Mouse (Mus musculus) myocyte (in vitro differentiated cells): ENCODE measurements at regions not wholly inside any gene's neighbourhood (a gene's known extent, or its start where the extent isn't known, plus 50 kb on each side); places are given as distances from the start of the nearest gene placed in this dataset.

Source experiments
- H3K27me3 ChIP-seq: one replicate; pipeline ENCODE4 v1.6.1; 2011; ENCODE audit not compliant: control insufficient read depth, insufficient read depth, insufficient read length
- H3K36me3 ChIP-seq: one replicate; pipeline ENCODE4 v1.6.1; 2011; ENCODE audit not compliant: control insufficient read depth, insufficient read depth
- H3K4me2 ChIP-seq: one replicate; pipeline ENCODE4 v1.6.1; 2011; ENCODE audit warnings: low read depth, control low read depth
- H3K4me3 ChIP-seq: one replicate; pipeline ENCODE4 v1.5.1; 2011; ENCODE audit warnings: mild to moderate bottlenecking, control low read depth, moderate library complexity
- H3K79me2 ChIP-seq: one replicate; pipeline ENCODE4 v1.6.1; 2011; ENCODE audit not compliant: control insufficient read depth, insufficient read depth
- H3ac ChIP-seq: one replicate; pipeline ENCODE4 v1.6.1; 2011; ENCODE audit not compliant: control insufficient read depth, insufficient read length
- CEBPB ChIP-seq: IDR thresholded peaks from 2 replicates; pipeline ENCODE4 v1.6.1; 2011; ENCODE audit warnings: mild to moderate bottlenecking, moderate library complexity; ENCODE audit not compliant: poor library complexity, insufficient read depth, severe bottlenecking
- E2F4 ChIP-seq: IDR thresholded peaks from one replicate; pipeline ENCODE4 v1.6.1; 2011; ENCODE audit warnings: mild to moderate bottlenecking, control low read depth, moderate library complexity; ENCODE audit not compliant: insufficient read depth
- MAX ChIP-seq: IDR thresholded peaks from one replicate; pipeline ENCODE4 v1.6.1; 2011; ENCODE audit warnings: low read depth, mild to moderate bottlenecking, control low read depth
- MYOD1 ChIP-seq, 3 experiments: IDR thresholded peaks; one replicate each; pipeline ENCODE4 v1.6.1; 2011; ENCODE audit warnings: control low read depth in 2 of 3, low read depth in 2 of 3, mild to moderate bottlenecking in 2 of 3, moderate library complexity in 1 of 3; ENCODE audit not compliant: insufficient read length in 2 of 3, control insufficient read depth in 1 of 3
- MYOG ChIP-seq, 3 experiments: IDR thresholded peaks; one replicate each; pipeline ENCODE4 v1.6.1; 2011; ENCODE audit warnings: control low read depth in 2 of 3, low read depth in 2 of 3, mild to moderate bottlenecking in 2 of 3; ENCODE audit not compliant: insufficient read length in 2 of 3, control insufficient read depth in 1 of 3, insufficient read depth in 1 of 3
- POLR2A ChIP-seq: IDR thresholded peaks from one replicate; pipeline ENCODE4 v1.6.1; 2011; ENCODE audit warnings: low read depth, mild to moderate bottlenecking, control low read depth, moderate library complexity; ENCODE audit not compliant: insufficient read length
- POLR2AphosphoS2 ChIP-seq: IDR thresholded peaks from one replicate; pipeline ENCODE4 v1.6.1; 2011; ENCODE audit warnings: low read depth, control low read depth; ENCODE audit not compliant: insufficient read length
- REST ChIP-seq: IDR thresholded peaks from one replicate; pipeline ENCODE4 v1.6.1; 2011; ENCODE audit warnings: mild to moderate bottlenecking, control low read depth, moderate library complexity; ENCODE audit not compliant: insufficient read depth, insufficient read length
- SRF ChIP-seq: IDR thresholded peaks from one replicate; pipeline ENCODE4 v1.6.1; 2011; ENCODE audit warnings: low read depth; ENCODE audit not compliant: control insufficient read depth, insufficient read length
- TCF12 ChIP-seq: IDR thresholded peaks from one replicate; pipeline ENCODE4 v1.6.1; 2011; ENCODE audit warnings: mild to moderate bottlenecking, control low read depth; ENCODE audit not compliant: poor library complexity, insufficient read depth, severe bottlenecking
- TCF3 ChIP-seq: IDR thresholded peaks from one replicate; pipeline ENCODE4 v1.6.1; 2011; ENCODE audit warnings: low read depth, control low read depth; ENCODE audit not compliant: insufficient read length
- USF1 ChIP-seq: IDR thresholded peaks from one replicate; pipeline ENCODE4 v1.6.1; 2011; ENCODE audit warnings: low read depth, mild to moderate bottlenecking, control low read depth, moderate library complexity

DNA sequence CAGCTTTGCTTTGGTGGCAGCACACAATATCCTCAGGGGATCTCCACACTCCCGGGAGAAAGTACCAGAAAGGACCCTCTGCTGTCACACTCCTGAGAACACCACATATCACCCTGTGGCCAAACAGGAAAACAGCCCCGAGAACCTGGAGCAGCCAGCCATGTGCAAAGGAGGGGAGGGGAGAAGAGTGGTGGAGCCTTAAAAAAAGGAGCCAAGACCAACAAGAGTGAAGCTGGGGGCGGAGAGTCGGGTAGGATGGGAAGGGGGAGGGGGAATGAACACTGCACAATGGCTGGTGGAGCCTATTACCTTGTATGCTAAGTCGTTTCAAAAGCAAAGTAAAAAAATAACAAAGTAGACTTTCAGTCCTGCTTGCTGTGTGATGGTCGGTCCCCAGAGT is 408.2 kb downstream of the Cdh26 start:
- Histone ChIP-seq H3K36me3 (no peaks in the 10 kb centered on the region), H3K4me3 (no peak overlapping the region), H3K27me3 (no peaks in the 10 kb centered on the region), H3ac (no peak overlapping the region), H3K4me2 (no peak overlapping the region), H3K79me2 (no peaks in the 10 kb centered on the region)
- TF ChIP-seq USF1 (no peak), POLR2AphosphoS2 (no peak), MAX (no peak), E2F4 (no peak), TCF3 (no peak), SRF (no peak), POLR2A (no peak), MYOD1 (IDR thresholded peaks at IDR 0.05; ENCODE audit: control insufficient read depth in 1 of 3, insufficient read length in 2 of 3, low read depth in 2 of 3) (no peak), MYOG (IDR thresholded peaks at IDR 0.05; ENCODE audit: control insufficient read depth in 1 of 3, insufficient read depth in 1 of 3, insufficient read length in 2 of 3, low read depth in 2 of 3) (no peak), CEBPB (no peak), TCF12 (no peak), REST (no peak)

DNA sequence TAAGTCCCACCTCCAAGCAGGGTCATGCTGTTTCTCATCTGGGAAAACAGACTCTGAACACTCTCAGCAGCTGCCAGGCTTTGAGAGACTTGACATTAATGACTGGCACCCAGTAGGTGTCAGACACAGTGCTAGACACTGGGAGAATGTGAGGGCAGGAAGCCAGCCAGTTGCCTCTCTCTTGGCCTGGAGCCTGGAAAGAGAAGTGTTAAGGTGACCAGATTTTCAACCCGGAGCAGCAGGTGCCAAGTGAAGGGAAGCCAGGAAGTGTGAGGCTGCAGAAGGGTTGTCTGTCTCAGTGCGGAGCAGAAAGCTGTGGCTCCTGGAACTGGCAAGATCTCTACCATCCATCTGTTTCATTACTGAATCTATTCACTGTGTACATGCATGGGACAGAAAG is 410.6 kb downstream of the Cdh26 start:
- no peak overlapping the region for H3ac ChIP-seq
- H3K36me3 ChIP-seq: no peaks in the 10 kb centered on the region
- no peak for TF ChIP-seq POLR2A
- no peak for TF ChIP-seq MYOG (IDR thresholded peaks at IDR 0.05; ENCODE audit: control insufficient read depth in 1 of 3, insufficient read depth in 1 of 3, insufficient read length in 2 of 3, low read depth in 2 of 3)
- TF ChIP-seq TCF12: no peak
- no peak for TF ChIP-seq USF1
- TF ChIP-seq POLR2AphosphoS2: no peak
- TF ChIP-seq REST: no peak
- TF ChIP-seq E2F4: no peak
- no peak for TF ChIP-seq SRF
- TF ChIP-seq CEBPB: no peak
- TF ChIP-seq TCF3: no peak
- TF ChIP-seq MYOD1 (IDR thresholded peaks at IDR 0.05; ENCODE audit: control insufficient read depth in 1 of 3, insufficient read length in 2 of 3, low read depth in 2 of 3): no peak
- TF ChIP-seq MAX: no peak
- H3K79me2 ChIP-seq: no peaks in the 10 kb centered on the region
- no peak overlapping the region for H3K4me2 ChIP-seq
- no peaks in the 10 kb centered on the region for H3K27me3 ChIP-seq
- H3K4me3 ChIP-seq: no peak overlapping the region

DNA sequence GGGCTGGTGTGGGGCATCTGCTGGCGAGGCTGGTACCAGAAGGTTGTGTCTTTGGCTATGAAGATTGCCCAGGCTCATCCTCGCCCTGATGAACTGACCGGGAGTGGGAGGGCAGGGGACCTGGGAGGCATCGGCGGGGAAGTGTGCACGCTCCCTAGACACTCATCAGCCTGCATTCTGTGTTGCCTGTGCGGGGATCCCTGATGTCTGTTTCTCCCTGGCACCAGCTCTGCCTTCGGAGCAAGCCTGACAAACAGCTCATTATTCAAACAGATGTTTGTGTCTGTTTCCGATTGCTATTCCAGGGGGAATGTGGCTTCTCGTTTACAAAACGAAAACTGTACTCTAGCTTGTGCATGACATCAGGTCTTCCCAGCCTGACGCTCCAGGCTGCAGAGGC is 412.3 kb downstream of the Cdh26 start:
- Histone ChIP-seq H3K36me3 (no peaks in the 10 kb centered on the region), H3K4me2 (no peak overlapping the region), H3K4me3 (no peak overlapping the region), H3ac (no peak overlapping the region), H3K27me3 (no peaks in the 10 kb centered on the region), H3K79me2 (no peaks in the 10 kb centered on the region)
- TF ChIP-seq MAX: no peak
- TF ChIP-seq POLR2AphosphoS2: no peak
- TF ChIP-seq MYOD1 (IDR thresholded peaks at IDR 0.05; ENCODE audit: control insufficient read depth in 1 of 3, insufficient read length in 2 of 3, low read depth in 2 of 3): no peak
- TF ChIP-seq POLR2A: no peak
- TF ChIP-seq MYOG (IDR thresholded peaks at IDR 0.05; ENCODE audit: control insufficient read depth in 1 of 3, insufficient read depth in 1 of 3, insufficient read length in 2 of 3, low read depth in 2 of 3): no peak

DNA sequence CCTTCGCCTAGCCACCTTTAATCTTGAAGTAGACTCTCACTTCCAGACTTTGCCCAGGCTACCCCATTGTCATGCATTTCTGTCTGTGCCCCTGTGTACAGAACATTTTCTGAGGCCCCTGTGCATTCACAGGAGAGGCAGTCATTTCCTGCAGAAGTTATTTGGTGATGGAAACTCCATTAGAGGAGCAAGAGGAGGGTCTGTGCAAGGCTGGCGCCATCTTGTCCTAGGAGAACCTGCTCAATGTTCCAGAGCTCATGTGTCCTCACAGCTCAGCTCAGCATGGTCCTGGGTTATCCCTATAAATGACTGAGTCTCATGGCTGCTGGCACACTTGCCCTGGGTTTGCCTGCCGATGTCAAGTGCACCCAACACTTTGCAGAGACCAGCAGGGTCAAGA is 413.1 kb downstream of the Cdh26 start:
- H3K27me3 ChIP-seq: no peaks in the 10 kb centered on the region
- no peaks in the 10 kb centered on the region for H3K36me3 ChIP-seq
- no peak for TF ChIP-seq E2F4
- no peak for TF ChIP-seq TCF3
- H3K4me3 ChIP-seq: no peak overlapping the region
- H3ac ChIP-seq: no peak overlapping the region
- no peak overlapping the region for H3K4me2 ChIP-seq
- no peaks in the 10 kb centered on the region for H3K79me2 ChIP-seq

DNA sequence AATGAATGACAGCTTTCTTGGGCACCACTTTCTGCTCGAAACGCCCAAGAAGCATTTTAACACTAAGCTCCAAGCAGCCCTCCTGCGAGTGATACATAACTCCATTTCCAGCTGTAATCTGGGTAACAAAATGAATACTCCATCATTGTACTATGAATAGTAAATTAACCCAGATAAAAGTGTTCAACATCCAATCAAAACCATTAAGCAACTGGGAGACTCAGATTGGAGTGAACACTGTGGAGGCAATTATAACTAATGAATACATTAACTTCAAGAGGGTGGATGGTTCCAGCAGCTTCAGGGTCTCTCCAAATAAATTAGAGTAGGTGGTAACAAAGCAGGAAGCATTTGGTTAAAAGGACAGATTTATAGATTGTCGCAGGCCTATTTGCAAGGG is 414.2 kb downstream of the Cdh26 start:
- Histone ChIP-seq H3K4me2 (no peak overlapping the region), H3K4me3 (no peak overlapping the region), H3K79me2 (no peaks in the 10 kb centered on the region), H3K27me3 (no peaks in the 10 kb centered on the region), H3ac (no peak overlapping the region), H3K36me3 (no peaks in the 10 kb centered on the region)
- TF ChIP-seq MYOG (IDR thresholded peaks at IDR 0.05; ENCODE audit: control insufficient read depth in 1 of 3, insufficient read depth in 1 of 3, insufficient read length in 2 of 3, low read depth in 2 of 3): no peak
- TF ChIP-seq MAX: no peak

DNA sequence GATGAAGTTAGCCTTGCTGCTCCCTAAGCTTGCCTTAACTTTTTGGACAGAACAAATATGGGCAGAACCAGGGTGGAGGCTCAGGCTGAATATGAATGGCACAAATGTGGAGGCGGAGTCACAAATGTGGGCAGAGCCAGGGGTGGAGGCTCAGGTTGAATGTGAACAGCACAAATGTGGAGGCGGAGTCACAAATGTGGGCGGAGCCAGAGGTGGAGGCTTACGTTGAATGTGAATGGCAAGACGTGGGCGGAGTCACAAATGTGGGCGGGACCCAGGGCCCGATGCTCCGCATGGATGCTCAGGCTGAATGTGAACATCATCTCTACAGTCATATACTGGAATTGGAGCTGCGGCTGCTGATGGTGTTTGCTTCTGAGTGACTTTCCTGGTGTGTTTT is 420.0 kb downstream of the Cdh26 start:
- H3K4me3 ChIP-seq: no peak overlapping the region
- H3K27me3 ChIP-seq: no peaks in the 10 kb centered on the region
- TF ChIP-seq MYOG (IDR thresholded peaks at IDR 0.05; ENCODE audit: control insufficient read depth in 1 of 3, insufficient read depth in 1 of 3, insufficient read length in 2 of 3, low read depth in 2 of 3) (no peak), CEBPB (no peak), MAX (no peak), E2F4 (no peak), POLR2AphosphoS2 (no peak)
- no peaks in the 10 kb centered on the region for H3K36me3 ChIP-seq
- no peak overlapping the region for H3K4me2 ChIP-seq
- H3K79me2 ChIP-seq: no peaks in the 10 kb centered on the region
- H3ac ChIP-seq: no peak overlapping the region
